15 mouse cellular contexts compared by ENCODE assay signal in the genomic region with DNA sequence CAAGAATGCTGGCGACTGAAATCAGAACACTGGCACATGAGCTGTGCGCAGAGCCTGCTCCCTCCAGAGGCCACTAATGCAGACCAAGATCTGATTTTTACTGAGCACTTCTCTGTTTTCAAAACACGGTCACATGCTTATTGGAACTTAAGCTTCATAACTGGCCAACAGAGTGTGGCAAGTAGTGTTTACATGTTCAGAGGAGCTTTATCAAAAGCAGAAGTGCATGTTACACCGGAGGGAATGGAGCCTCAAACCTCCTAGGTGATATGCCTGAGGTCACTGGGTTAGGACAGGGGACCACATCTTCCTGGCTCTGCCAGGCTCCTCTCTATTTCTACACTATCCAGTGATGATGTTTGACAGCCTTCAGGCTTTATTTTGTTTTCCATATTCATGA. TPM values are rescaled to one million over a fixed set of nuclear protein-coding genes. Genes with fewer than 3 reads are reported as not detected.
DNase-seq lines count a peak whose midpoint lies in the region; ATAC-seq lines count a peak whose summit lies in the region.
"Had no signal": no experiment of that assay in that cellular context is flagged by ENCODE, and none has a peak within 500 bp of the region (broad histone marks: within the 10 kb centered on the region; RNA-seq: fewer than 3 reads in every experiment).

No protein-coding gene starts in this region.

- H3K4me1 ChIP-seq in heart, embryonic 10.5 days = peaks cover 40% of the 10 kb centered on the region
- no peaks in the 10 kb centered on the region for H3K4me1 ChIP-seq in hindbrain, embryonic 16.5 days (ENCODE audit: control insufficient read depth, insufficient read depth, low read depth, low read length)
- H3K4me1 ChIP-seq: forebrain, embryonic 15.5 days had no signal

- H3K9ac ChIP-seq in hindbrain, embryonic 16.5 days (ENCODE audit: low read depth, low read length) = no peak overlapping the region
- H3K9ac ChIP-seq: forebrain, embryonic 15.5 days; kidney, embryonic 15.5 days had no signal

- H3K4me2 ChIP-seq in hindbrain, embryonic 16.5 days (ENCODE audit: low read length) = no peak overlapping the region
- H3K4me2 ChIP-seq: forebrain, embryonic 15.5 days; kidney, embryonic 15.5 days had no signal

- peaks cover 50% of the 10 kb centered on the region for H3K36me3 ChIP-seq in heart, embryonic 10.5 days
- H3K36me3 ChIP-seq in hindbrain, embryonic 16.5 days (ENCODE audit: control insufficient read depth, insufficient read depth, low read length) = peaks cover 11% of the 10 kb centered on the region

- WGBS in heart, embryonic 10.5 days = 76% methylated on average over 4 of the region's 4 CpGs
- 81% methylated on average over 4 of the region's 4 CpGs for WGBS in hindbrain, embryonic 16.5 days

- no peaks in the 10 kb centered on the region for H3K9me3 ChIP-seq in heart, embryonic 10.5 days
- H3K9me3 ChIP-seq in hindbrain, embryonic 16.5 days (ENCODE audit: control insufficient read depth, low read length) = no peaks in the 10 kb centered on the region
- H3K9me3 ChIP-seq: forebrain, embryonic 15.5 days; G1E; kidney, embryonic 15.5 days had no signal

- H3K27me3 ChIP-seq in heart, embryonic 10.5 days (ENCODE audit: insufficient read depth, poor library complexity, severe bottlenecking) = no peaks in the 10 kb centered on the region
- no peaks in the 10 kb centered on the region for H3K27me3 ChIP-seq in hindbrain, embryonic 16.5 days (replicated peaks; ENCODE audit: control insufficient read depth, insufficient read depth, low read length)
- H3K27me3 ChIP-seq: forebrain, embryonic 15.5 days; kidney, embryonic 15.5 days had no signal

- 0 out of 2 replicates have a peak overlapping the region, but pooled peaks have one; percentile 22 for H3K27ac ChIP-seq in heart, embryonic 10.5 days
- H3K27ac ChIP-seq in hindbrain, embryonic 16.5 days (ENCODE audit: low read depth, low read length) = no peak overlapping the region
- H3K27ac ChIP-seq: forebrain, embryonic 15.5 days; gastrocnemius, adult 2 months; kidney, embryonic 15.5 days had no signal

- H3K4me3 ChIP-seq in heart, embryonic 10.5 days = no peak overlapping the region
- no peak overlapping the region for H3K4me3 ChIP-seq in hindbrain, embryonic 16.5 days (ENCODE audit: low read length)
- H3K4me3 ChIP-seq: forebrain, embryonic 15.5 days; gastrocnemius, adult 2 months; kidney, embryonic 15.5 days had no signal

- no peak for DNase-seq in heart, embryonic 10.5 days (ENCODE audit: low spot score)
- no peak for DNase-seq in heart, adult 8-10 months (ENCODE audit: low spot score)
- DNase-seq in lung, postnatal 36 days = peak; percentile 11
- DNase-seq in lung, postnatal 4 days = no peak
- no peak for DNase-seq in layer of hippocampus, postnatal 10 days (ENCODE audit: low spot score in 2 of 2)
- no peak for DNase-seq in urinary bladder, postnatal 4 days (ENCODE audit: low spot score in 2 of 2)
- DNase-seq: adrenal gland, postnatal 14 days; cerebellum, postnatal 25 days; gastrocnemius, adult 2 months; layer of hippocampus, adult 9-11 months had no signal

- peak; percentile 61 for ATAC-seq in granulocyte monocyte progenitor cell, adult 5-6 weeks (replicated peaks; ENCODE audit: poor library complexity, severe bottlenecking)
- no peak for ATAC-seq in hindbrain, embryonic 16.5 days
- ATAC-seq: forebrain, embryonic 15.5 days had no signal

RNA-seq across cellular contexts. Expression of a gene that starts 31.1 kb away (rescaled TPM):
- polyA plus RNA-seq in heart, embryonic 10.5 days (2016; fragmentation: Nextera tagmentation; extraction: Ambion mirVana) = 5.8 and 7.4 TPM in 2 replicates
- total RNA-seq in heart, adult 8-10 months (2022) = 10 to 100 TPM; 10.7 to 16.7 (median 14.3) TPM
- 0.71 and 2.1 TPM in 2 replicates for total RNA-seq in granulocyte monocyte progenitor cell, adult 5-6 weeks (2014; fragmentation: Nextera tagmentation)
- total RNA-seq in granulocyte monocyte progenitor cell, adult 5-6 weeks (2017) = 0.10 and 0.39 TPM in 2 replicates
- 10 to 100 TPM; 23.2 to 24.2 TPM for total RNA-seq in layer of hippocampus, postnatal 10 days (2021)
- polyA plus RNA-seq in hindbrain, embryonic 16.5 days (2015; fragmentation: Nextera tagmentation; extraction: Ambion mirVana) = 9.2 and 10.1 TPM in 2 replicates
